Mouse (Mus musculus) heart, embryonic 15.5 days (tissue): ENCODE data around the gene Ndufs1. TPM values are rescaled to one million over a fixed set of nuclear protein-coding genes. Genes with fewer than 3 reads are reported as not detected.
A peak's percentile ranks its signal among the peaks of the same experiment; 100 is the strongest.

Source experiments
- ATAC-seq: fragments of 200-750 bp; cut with Nextera tagmentation; replicated peaks from 2 replicates; pipeline ENCODE4 v1.8.0; 2017; ENCODE audit warnings: low read depth, moderate TSS enrichment; ENCODE audit not compliant: insufficient number of reproducible peaks, insufficient read depth, low FRiP score
- H3K27ac ChIP-seq: fragments of 300-500 bp; sonication (generic); 2 replicates; pipeline ENCODE4 v1.5.1; 2015; ENCODE audit warnings: mild to moderate bottlenecking, inconsistent platforms
- H3K27me3 ChIP-seq: fragments of 300-500 bp; sonication (generic); 2 replicates; pipeline ENCODE4 v1.6.1; 2015; ENCODE audit warnings: inconsistent platforms
- H3K36me3 ChIP-seq: fragments of 300-500 bp; sonication (generic); 2 replicates; pipeline ENCODE4 v1.6.1; 2015; ENCODE audit warnings: mild to moderate bottlenecking, inconsistent platforms
- H3K4me1 ChIP-seq: fragments of 300-500 bp; sonication (generic); replicated peaks from 2 replicates; pipeline ENCODE4 v1.6.1; 2015; ENCODE audit warnings: inconsistent platforms
- H3K4me2 ChIP-seq: fragments of 300-500 bp; sonication (generic); 2 replicates; pipeline ENCODE4 v1.6.1; 2015; ENCODE audit warnings: inconsistent platforms, mild to moderate bottlenecking, moderate library complexity
- H3K4me3 ChIP-seq: fragments of 300-500 bp; sonication (generic); 2 replicates; pipeline ENCODE4 v1.5.1; 2015; ENCODE audit warnings: mild to moderate bottlenecking, inconsistent platforms
- H3K9ac ChIP-seq: fragments of 300-500 bp; sonication (generic); 2 replicates; pipeline ENCODE4 v1.6.1; 2015; ENCODE audit warnings: mild to moderate bottlenecking, inconsistent platforms
- H3K9me3 ChIP-seq: fragments of 300-500 bp; sonication (generic); replicated peaks from 2 replicates; pipeline ENCODE4 v1.6.1; 2016; ENCODE audit warnings: inconsistent platforms
- WGBS: fragments of 180-500 bp; shearing (Covaris S2); methylation state at CpG from one replicate; pipeline ENCODE4 v1.1.7; 2015; ENCODE audit warnings: mixed read lengths; 5-methylcytosine and 5-hydroxymethylcytosine counted together
- polyA plus RNA-seq: library from polyadenylated mRNA; unstranded; fragments of >200 nt; fragmentation: Nextera tagmentation; extraction: Ambion mirVana; gene quantifications from 2 replicates; pipeline ENCODE4 v1.2.1, GENCODE M21; 2015

Ndufs1 gene
- polyA plus RNA-seq, 1 experiment from 2014 or later = 378 TPM

DNA sequence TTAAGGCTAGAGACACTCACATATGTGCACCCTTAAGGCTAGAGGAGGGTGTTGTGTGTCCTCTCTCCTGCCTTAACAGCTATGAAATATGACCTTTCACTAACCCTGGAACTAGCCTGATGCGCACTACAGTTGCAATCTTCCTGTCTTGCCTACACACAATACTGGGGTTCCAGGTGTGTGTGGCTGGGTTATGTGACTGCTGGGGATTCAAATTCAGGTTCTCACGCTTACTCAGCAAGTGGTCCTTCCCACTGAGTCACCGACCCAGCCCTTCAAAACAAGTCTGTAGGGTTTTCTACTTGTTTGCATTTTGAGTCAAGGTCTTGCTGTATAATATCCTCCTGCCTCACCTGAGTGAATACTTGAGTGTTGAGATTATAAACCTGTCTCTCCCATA is 42.1 kb downstream of the Ndufs1 start:
- no peak for ATAC-seq
- WGBS = 68% methylated on average over 3 of the region's 3 CpGs
- Histone ChIP-seq H3K27ac (no peak overlapping the region), H3K9ac (no peak overlapping the region), H3K27me3 (no peaks in the 10 kb centered on the region), H3K36me3 (peaks cover 10% of the 10 kb centered on the region; the same call in 1 of the 2 replicates), H3K4me1 (peaks cover 8% of the 10 kb centered on the region), H3K4me3 (no peak overlapping the region), H3K4me2 (no peak overlapping the region), H3K9me3 (no peaks in the 10 kb centered on the region)

DNA sequence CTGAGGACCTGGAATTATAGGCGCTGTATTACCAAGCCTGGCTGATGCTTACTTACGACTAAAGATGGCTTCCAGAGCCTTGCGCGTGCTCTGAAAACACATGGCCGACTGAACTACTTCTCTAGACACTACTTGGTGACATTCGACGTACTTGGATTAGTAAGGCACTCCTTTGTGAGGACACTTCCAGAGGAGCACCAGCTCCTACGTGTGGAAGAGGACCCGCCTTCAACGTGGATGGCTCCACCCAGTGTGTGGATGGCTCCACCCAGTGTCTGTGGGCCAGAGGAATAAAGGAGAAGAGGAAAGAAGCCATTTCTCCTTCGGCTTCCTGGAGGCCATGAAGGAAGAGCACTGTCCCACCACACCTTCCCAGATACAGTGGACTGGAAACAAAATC is 44.9 kb downstream of the Ndufs1 start:
- WGBS = 91% methylated on average over 11 of the region's 11 CpGs
- ATAC-seq = no peak
- H3K27ac ChIP-seq = no peak overlapping the region
- H3K4me3 ChIP-seq = no peak overlapping the region
- no peaks in the 10 kb centered on the region for H3K9me3 ChIP-seq
- H3K27me3 ChIP-seq = no peaks in the 10 kb centered on the region
- no peak overlapping the region for H3K4me2 ChIP-seq
- H3K36me3 ChIP-seq = no peaks in the 10 kb centered on the region
- H3K9ac ChIP-seq = no peak overlapping the region
- H3K4me1 ChIP-seq = peaks cover 8% of the 10 kb centered on the region

DNA sequence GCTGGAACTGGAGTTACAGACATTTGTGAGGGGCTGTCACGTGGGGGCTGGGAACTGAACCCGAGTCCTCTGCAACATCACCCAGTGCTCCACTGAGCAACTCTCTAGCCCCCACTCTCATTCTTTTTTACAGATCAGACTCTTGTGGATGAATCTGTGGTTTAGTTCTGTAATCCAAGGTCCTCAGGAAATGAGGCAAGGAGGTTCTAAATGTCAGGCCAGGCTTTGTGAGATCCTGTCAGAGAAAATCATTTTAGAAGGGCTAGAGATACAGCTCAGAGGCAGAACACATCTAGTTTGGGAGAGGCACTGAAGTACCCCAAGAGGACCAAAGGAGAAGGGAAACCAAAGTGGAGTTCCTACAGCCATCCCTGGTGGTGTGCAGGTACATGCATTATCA is 45.8 kb downstream of the Ndufs1 start:
- H3K36me3 ChIP-seq = peaks cover 3% of the 10 kb centered on the region; the same call in 1 of the 2 replicates
- ATAC-seq = no peak
- no peak overlapping the region for H3K27ac ChIP-seq

GRCm38 (mm10) chr1:63129857-63130690 is 46.6 kb downstream of the Ndufs1 start:
- Histone ChIP-seq H3K27me3 (no peaks in the 10 kb centered on the region), H3K27ac (peak overlapping the region; percentile 28; the same call in 1 of the 2 replicates), H3K4me1 (peaks cover 8% of the 10 kb centered on the region), H3K36me3 (peaks cover 3% of the 10 kb centered on the region; the same call in 1 of the 2 replicates), H3K4me3 (peak overlapping the region; percentile 40), H3K9ac (0 out of 2 replicates have a peak overlapping the region, but pooled peaks have one; percentile 19), H3K9me3 (no peaks in the 10 kb centered on the region), H3K4me2 (peak overlapping the region; percentile 64)
- ATAC-seq = peak; percentile 51
- 10% methylated on average over 18 of the region's 18 CpGs for WGBS

More for the DNA sequence above, 45.8 kb downstream of the Ndufs1 start:
- no peaks in the 10 kb centered on the region for H3K27me3 ChIP-seq
- no peak overlapping the region for H3K4me2 ChIP-seq
- H3K4me3 ChIP-seq = no peak overlapping the region
- no peak overlapping the region for H3K9ac ChIP-seq
- WGBS = 85% methylated on average over 2 of the region's 2 CpGs
- H3K9me3 ChIP-seq = no peaks in the 10 kb centered on the region
- peaks cover 8% of the 10 kb centered on the region for H3K4me1 ChIP-seq

DNA sequence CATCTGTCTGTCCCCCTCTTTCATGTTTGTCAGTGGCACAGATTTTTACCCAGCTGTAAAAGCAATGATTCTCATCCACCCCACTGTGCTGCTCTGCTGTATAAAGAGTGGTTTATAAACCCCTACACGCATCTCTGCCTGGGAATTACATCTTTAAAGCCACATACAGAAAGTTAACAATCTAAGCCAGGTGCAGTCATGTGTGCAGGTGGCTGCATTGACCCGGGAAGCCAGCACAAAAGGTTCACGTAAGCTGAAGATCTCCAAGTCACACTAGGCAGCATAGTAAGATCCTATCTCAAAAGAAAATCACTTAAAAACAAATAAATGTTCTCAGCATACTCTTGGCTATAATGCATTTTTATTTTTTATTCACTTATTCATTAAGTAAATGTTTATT is 47.4 kb downstream of the Ndufs1 start:
- H3K27me3 ChIP-seq = no peaks in the 10 kb centered on the region
- no peak for ATAC-seq
- H3K9me3 ChIP-seq = no peaks in the 10 kb centered on the region
- no peak overlapping the region for H3K4me3 ChIP-seq
- H3K36me3 ChIP-seq = peaks cover 7% of the 10 kb centered on the region; the same call in 1 of the 2 replicates
- 76% methylated on average over 3 of the region's 3 CpGs for WGBS
- H3K4me1 ChIP-seq = peaks cover 8% of the 10 kb centered on the region
- H3K4me2 ChIP-seq = peak overlapping the region; percentile 64
- H3K9ac ChIP-seq = no peak overlapping the region
- H3K27ac ChIP-seq = no peak overlapping the region

DNA sequence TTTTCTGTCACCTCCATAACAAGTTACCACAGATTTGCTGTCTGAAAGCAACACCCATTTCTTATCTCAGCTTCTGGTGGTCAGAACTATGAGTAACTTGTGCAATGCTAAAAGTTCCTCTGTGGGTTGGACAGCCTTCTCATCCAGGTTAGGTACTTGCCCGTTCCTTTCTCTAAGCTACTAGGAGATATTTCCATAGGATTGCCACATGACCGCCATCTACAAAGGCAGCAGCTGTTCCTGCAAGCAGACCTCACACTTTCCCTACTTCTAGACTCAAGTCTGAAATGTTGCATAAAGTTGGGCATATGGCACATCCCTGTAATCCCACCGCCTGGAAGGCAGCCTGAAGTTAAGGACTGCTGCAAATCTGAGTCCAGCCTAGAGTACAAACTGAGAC is 50.4 kb downstream of the Ndufs1 start:
- Histone ChIP-seq H3K4me1 (peaks cover 8% of the 10 kb centered on the region), H3K9me3 (no peaks in the 10 kb centered on the region), H3K36me3 (peaks cover 35% of the 10 kb centered on the region), H3K9ac (no peak overlapping the region), H3K27ac (no peak overlapping the region), H3K27me3 (no peaks in the 10 kb centered on the region), H3K4me2 (no peak overlapping the region), H3K4me3 (no peak overlapping the region)
- WGBS = 87% methylated on average over 3 of the region's 3 CpGs
- ATAC-seq = no peak

- Histone ChIP-seq H3K9ac (no peak overlapping the region), H3K27me3 (no peaks in the 10 kb centered on the region), H3K27ac (no peak overlapping the region), H3K9me3 (no peaks in the 10 kb centered on the region; the same call in 1 of the 2 replicates), H3K4me1 (no peaks in the 10 kb centered on the region), H3K4me2 (no peak overlapping the region), H3K36me3 (peaks cover 54% of the 10 kb centered on the region), H3K4me3 (no peak overlapping the region)
- no peak for ATAC-seq
- WGBS = 78% methylated on average over 6 of the region's 6 CpGs
Measured at GRCm38 (mm10) chr1:63123823-63124450, 52.7 kb downstream of the Ndufs1 start.

- Histone ChIP-seq H3K27ac (no peak overlapping the region), H3K4me3 (no peak overlapping the region), H3K9me3 (no peaks in the 10 kb centered on the region; the same call in 1 of the 2 replicates), H3K4me1 (peaks cover 3% of the 10 kb centered on the region; the same call in 1 of the 2 replicates), H3K27me3 (no peaks in the 10 kb centered on the region), H3K36me3 (peaks cover 62% of the 10 kb centered on the region), H3K4me2 (no peak overlapping the region), H3K9ac (no peak overlapping the region)
- ATAC-seq = no peak
- WGBS = 85% methylated on average over 6 of the region's 6 CpGs
Measured at GRCm38 (mm10) chr1:63122005-63122404, 54.6 kb downstream of the Ndufs1 start.

DNA sequence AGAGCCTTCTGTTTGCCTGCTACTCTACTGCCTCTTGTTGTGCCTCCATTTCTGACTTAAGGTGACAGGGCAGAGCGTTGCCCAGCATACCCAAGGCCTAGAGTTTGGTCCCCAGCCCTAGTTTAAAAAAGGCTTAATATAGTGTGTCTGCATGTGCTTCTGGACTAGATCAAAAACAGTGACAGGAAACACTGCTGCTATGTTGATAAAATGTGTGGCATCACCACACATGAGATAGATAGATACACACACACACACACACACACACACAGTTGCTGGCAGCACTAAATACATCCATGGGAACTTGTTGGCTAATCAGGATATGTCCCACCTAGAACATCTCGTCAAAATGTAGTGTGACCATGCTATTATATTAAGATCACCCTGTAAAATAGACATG is 56.3 kb downstream of the Ndufs1 start:
- H3K4me2 ChIP-seq = no peak overlapping the region
- 89% methylated on average over 2 of the region's 2 CpGs for WGBS
- peaks cover 59% of the 10 kb centered on the region for H3K36me3 ChIP-seq
- H3K9me3 ChIP-seq = no peaks in the 10 kb centered on the region; the same call in 1 of the 2 replicates
- no peak overlapping the region for H3K4me3 ChIP-seq
- peaks cover 16% of the 10 kb centered on the region for H3K4me1 ChIP-seq
- H3K27me3 ChIP-seq = no peaks in the 10 kb centered on the region
- H3K9ac ChIP-seq = no peak overlapping the region
- ATAC-seq = no peak
- no peak overlapping the region for H3K27ac ChIP-seq

- no peak overlapping the region for H3K4me3 ChIP-seq
- peaks cover 16% of the 10 kb centered on the region for H3K4me1 ChIP-seq
- ATAC-seq = no peak
- peaks cover 59% of the 10 kb centered on the region for H3K36me3 ChIP-seq
- H3K9me3 ChIP-seq = no peaks in the 10 kb centered on the region; the same call in 1 of the 2 replicates
- H3K27me3 ChIP-seq = no peaks in the 10 kb centered on the region
- no peak overlapping the region for H3K4me2 ChIP-seq
- H3K27ac ChIP-seq = no peak overlapping the region
- 84% methylated on average over 4 of the region's 4 CpGs for WGBS
- no peak overlapping the region for H3K9ac ChIP-seq
Measured at GRCm38 (mm10) chr1:63119675-63120074, 57.0 kb downstream of the Ndufs1 start.

DNA sequence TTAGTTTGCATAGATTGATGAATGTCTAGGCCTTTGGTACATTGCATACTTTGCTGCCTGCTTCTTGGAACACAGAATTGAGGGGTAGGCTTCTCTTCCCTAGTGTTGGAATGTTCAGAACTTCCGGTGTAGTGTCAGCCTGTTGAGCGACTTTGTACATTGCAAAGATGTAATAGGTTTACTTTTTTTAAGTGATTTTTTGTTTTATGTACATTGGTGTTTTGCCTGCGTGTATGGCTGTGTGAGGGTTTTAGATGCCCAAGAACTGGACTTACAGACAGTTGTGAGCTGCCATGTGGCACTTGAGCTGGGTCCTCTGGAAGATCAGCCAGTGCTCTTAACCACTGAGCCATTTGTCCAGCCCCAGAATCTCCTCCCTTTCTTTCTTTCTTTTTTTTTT is 61.1 kb downstream of the Ndufs1 start:
- Histone ChIP-seq H3K4me3 (peak overlapping the region; percentile 95), H3K36me3 (peaks cover 20% of the 10 kb centered on the region)

More for the DNA sequence above, 61.1 kb downstream of the Ndufs1 start:
- Histone ChIP-seq H3K9ac (peak overlapping the region; percentile 99; the same call in 1 of the 2 replicates), H3K9me3 (no peaks in the 10 kb centered on the region; the same call in 1 of the 2 replicates), H3K27ac (peak overlapping the region; percentile 96), H3K27me3 (no peaks in the 10 kb centered on the region), H3K4me1 (peaks cover 25% of the 10 kb centered on the region), H3K4me2 (peak overlapping the region; percentile 72)
- 27% methylated on average over 3 of the region's 3 CpGs for WGBS
- ATAC-seq = no peak
